Mouse (Mus musculus): ENCODE measurements around the gene Slc38a10.

Gene Slc38a10

GRCm38 (mm10) chr11:120175948-120176347, 24.8 kb upstream of the Slc38a10 start:
- no peak for DNase-seq (ENCODE audit: low spot score)

GRCm38 (mm10) chr11:120173213-120173612, 22.1 kb upstream of the Slc38a10 start:
- no peak for DNase-seq (ENCODE audit: low spot score)

GRCm38 (mm10) chr11:120171168-120171567, 20.0 kb upstream of the Slc38a10 start:
- DNase-seq (ENCODE audit: low spot score), result no peak

- no peak for DNase-seq (ENCODE audit: low spot score)
Measured at GRCm38 (mm10) chr11:120169208-120169992, 18.3 kb upstream of the Slc38a10 start.

- DNase-seq (ENCODE audit: low spot score), result no peak
Measured at GRCm38 (mm10) chr11:120168516-120168915, 17.4 kb upstream of the Slc38a10 start.

GRCm38 (mm10) chr11:120167921-120168356, 16.8 kb upstream of the Slc38a10 start:
- DNase-seq (ENCODE audit: low spot score), result no peak

- no peak for DNase-seq (ENCODE audit: low spot score)
Measured at GRCm38 (mm10) chr11:120167059-120167458, 15.9 kb upstream of the Slc38a10 start.

- DNase-seq (ENCODE audit: low spot score), result no peak
Measured at GRCm38 (mm10) chr11:120164471-120165261, 13.5 kb upstream of the Slc38a10 start.

- no peak for DNase-seq (ENCODE audit: low spot score)
Measured at GRCm38 (mm10) chr11:120164028-120164427, 12.9 kb upstream of the Slc38a10 start.

- no peak for DNase-seq (ENCODE audit: low spot score)
Measured at GRCm38 (mm10) chr11:120163207-120163606, 12.1 kb upstream of the Slc38a10 start.

- no peak for DNase-seq (ENCODE audit: low spot score)
Measured at GRCm38 (mm10) chr11:120161245-120161644, 10.1 kb upstream of the Slc38a10 start.

- no peak for DNase-seq (ENCODE audit: low spot score)
Measured at GRCm38 (mm10) chr11:120160478-120160877, 9.3 kb upstream of the Slc38a10 start.

GRCm38 (mm10) chr11:120159653-120160052, 8.5 kb upstream of the Slc38a10 start:
- no peak for DNase-seq (ENCODE audit: low spot score)

- no peak for DNase-seq (ENCODE audit: low spot score)
Measured at GRCm38 (mm10) chr11:120158828-120159227, 7.7 kb upstream of the Slc38a10 start.

- no peak for DNase-seq (ENCODE audit: low spot score)
Measured at GRCm38 (mm10) chr11:120150440-120151112, 570 bp downstream of the Slc38a10 start.

- no peak for DNase-seq (ENCODE audit: low spot score)
Measured at GRCm38 (mm10) chr11:120149510-120150200, 1.5 kb downstream of the Slc38a10 start.

GRCm38 (mm10) chr11:120148201-120148855, 2.8 kb downstream of the Slc38a10 start:
- no peak for DNase-seq (ENCODE audit: low spot score)

- no peak for DNase-seq (ENCODE audit: low spot score)
Measured at GRCm38 (mm10) chr11:120143708-120144497, 7.2 kb downstream of the Slc38a10 start.

GRCm38 (mm10) chr11:120142601-120143051, 8.5 kb downstream of the Slc38a10 start:
- no peak for DNase-seq (ENCODE audit: low spot score)

GRCm38 (mm10) chr11:120140255-120140654, 10.9 kb downstream of the Slc38a10 start:
- no peak for DNase-seq (ENCODE audit: low spot score)

All from urinary bladder, postnatal 10 days (tissue).